Mouse (Mus musculus) gastrocnemius, postnatal 36 days (tissue): ENCODE data around the gene Mrtfa. TPM values are rescaled to one million over a fixed set of nuclear protein-coding genes. Genes with fewer than 3 reads are reported as not detected.

Experiments used
- DNase-seq, 2 experiments: peaks; one replicate each; pipeline ENCODE4 v3.0.0; 2022
- intact Hi-C: fragments of 180-260 bp; cut with DNase I; formaldehyde crosslinking; loops from one replicate; pipeline ENCODE4 v1.15.1; 2025
- total RNA-seq, 2 experiments: library from RNA; stranded (reverse); gene quantifications; 2 replicates each; pipeline ENCODE4 v1.2.3; 2021

Gene Mrtfa
- total RNA-seq, 2 experiments from 2014 or later: 17.6 to 21.5 TPM

- intact Hi-C loops: loop anchor here (5.0 kb wide), 1 partner anchor 49 kb away; no protein-coding TSS in a partner anchor
- peak in 1 of 2 experiments; percentile 13 for DNase-seq
These were observed 179.0 kb downstream of the Mrtfa start for GRCm38 (mm10) chr15:81011523-81011922.

GRCm38 (mm10) chr15:81010114-81010513, 180.4 kb downstream of the Mrtfa start:
- intact Hi-C loops: loop anchor here (5.0 kb wide), 1 partner anchor 48 kb away; no protein-coding TSS in a partner anchor
- no peak for DNase-seq

- intact Hi-C loops: no loop called here
- no peak for DNase-seq
These were observed 181.9 kb downstream of the Mrtfa start for GRCm38 (mm10) chr15:81008689-81009123.

- DNase-seq: no peak
- intact Hi-C loops: no loop called here
These were observed 182.7 kb downstream of the Mrtfa start for GRCm38 (mm10) chr15:81007905-81008304.

- no peak for DNase-seq
- intact Hi-C loops: no loop called here
These were observed 183.2 kb downstream of the Mrtfa start for GRCm38 (mm10) chr15:81007339-81007738.

- intact Hi-C loops: no loop called here
- no peak for DNase-seq
These were observed 184.3 kb downstream of the Mrtfa start for GRCm38 (mm10) chr15:81006127-81006735.

- DNase-seq: no peak
- intact Hi-C loops: no loop called here
These were observed 190.0 kb downstream of the Mrtfa start for GRCm38 (mm10) chr15:81000419-81001138.

GRCm38 (mm10) chr15:80997077-80997476, 193.5 kb downstream of the Mrtfa start:
- intact Hi-C loops: no loop called here
- DNase-seq: no peak

- intact Hi-C loops: no loop called here
- no peak for DNase-seq
These were observed 194.3 kb downstream of the Mrtfa start for GRCm38 (mm10) chr15:80996090-80996835.

GRCm38 (mm10) chr15:80994959-80995358, 195.6 kb downstream of the Mrtfa start:
- no peak for DNase-seq
- intact Hi-C loops: no loop called here

- no peak for DNase-seq
These were observed 200.8 kb downstream of the Mrtfa start for GRCm38 (mm10) chr15:80989712-80990111.

GRCm38 (mm10) chr15:80988331-80988730, 202.2 kb downstream of the Mrtfa start:
- DNase-seq: no peak
- intact Hi-C loops: no loop called here

More at GRCm38 (mm10) chr15:80989712-80990111, 200.8 kb downstream of the Mrtfa start:
- intact Hi-C loops: no loop called here

- intact Hi-C loops: no loop called here
- no peak for DNase-seq
These were observed 207.3 kb downstream of the Mrtfa start for GRCm38 (mm10) chr15:80983264-80983663.

GRCm38 (mm10) chr15:80981176-80981575, 209.4 kb downstream of the Mrtfa start:
- intact Hi-C loops: no loop called here
- DNase-seq: no peak

GRCm38 (mm10) chr15:80979611-80980010, 210.9 kb downstream of the Mrtfa start:
- intact Hi-C loops: no loop called here
- no peak for DNase-seq

- intact Hi-C loops: no loop called here
- peak; percentile 77 to 80 for DNase-seq
These were observed 212.8 kb downstream of the Mrtfa start, which contains the start of gene Sgsm3 for GRCm38 (mm10) chr15:80977620-80978334. TSS of gene Sgsm3 (plus strand) at chr15:80977765.

GRCm38 (mm10) chr15:80975666-80976065, 214.9 kb downstream of the Mrtfa start:
- DNase-seq: no peak

GRCm38 (mm10) chr15:80974311-80974710, 216.2 kb downstream of the Mrtfa start:
- intact Hi-C loops: no loop called here
- DNase-seq: no peak

More at GRCm38 (mm10) chr15:80975666-80976065, 214.9 kb downstream of the Mrtfa start:
- intact Hi-C loops: no loop called here

- no peak for DNase-seq
- intact Hi-C loops: no loop called here
These were observed 221.2 kb downstream of the Mrtfa start for GRCm38 (mm10) chr15:80969371-80969770.
